Mouse (Mus musculus) limb, embryonic 14.5 days (tissue): ENCODE measurements at regions not wholly inside any gene's neighbourhood (a gene's known extent, or its start where the extent isn't known, plus 50 kb on each side); places are given as distances from the start of the nearest gene placed in this dataset.

Experiments
- ATAC-seq: fragments of 200-750 bp; cut with Nextera tagmentation; 2 replicates; pipeline ENCODE4 v1.8.0; 2017; ENCODE audit warnings: low read depth, moderate number of reproducible peaks, moderate TSS enrichment; ENCODE audit not compliant: low FRiP score
- DNase-seq: peaks from one replicate; pipeline ENCODE4 v3.0.0-alpha.2; 2015; ENCODE audit warnings: low spot score
- H3K27ac ChIP-seq: fragments of 300-500 bp; sonication (generic); replicated peaks from 2 replicates; pipeline ENCODE4 v1.5.1; 2014; ENCODE audit warnings: low read depth, mild to moderate bottlenecking, low read length, moderate library complexity, mixed read lengths
- H3K27me3 ChIP-seq: fragments of 300-500 bp; sonication (generic); 2 replicates; pipeline ENCODE4 v1.6.1; 2014; ENCODE audit warnings: low read length, mixed read lengths; ENCODE audit not compliant: control insufficient read depth, insufficient read depth
- H3K36me3 ChIP-seq: fragments of 300-500 bp; sonication (generic); 2 replicates; pipeline ENCODE4 v1.6.1; 2014; ENCODE audit warnings: mild to moderate bottlenecking, low read length, moderate library complexity, mixed read lengths; ENCODE audit not compliant: control insufficient read depth, insufficient read depth
- H3K4me1 ChIP-seq: fragments of 300-500 bp; sonication (generic); 2 replicates; pipeline ENCODE4 v1.6.1; 2014; ENCODE audit warnings: antibody characterized with exemption, low read length, mixed read lengths; ENCODE audit not compliant: control insufficient read depth, insufficient read depth
- H3K4me2 ChIP-seq: fragments of 300-500 bp; sonication (generic); replicated peaks from 2 replicates; pipeline ENCODE4 v1.6.1; 2014; ENCODE audit warnings: low read depth, mild to moderate bottlenecking, low read length, moderate library complexity; ENCODE audit not compliant: severe bottlenecking
- H3K4me3 ChIP-seq: fragments of 300-500 bp; sonication (generic); replicated peaks from 2 replicates; pipeline ENCODE4 v1.5.1; 2014; ENCODE audit warnings: low read length
- H3K9ac ChIP-seq: fragments of 300-500 bp; sonication (generic); 2 replicates; pipeline ENCODE4 v1.6.1; 2014; ENCODE audit warnings: mild to moderate bottlenecking, low read depth, low read length, moderate library complexity; ENCODE audit not compliant: severe bottlenecking
- H3K9me3 ChIP-seq: fragments of 300-500 bp; sonication (generic); 2 replicates; pipeline ENCODE4 v1.6.1; 2016; ENCODE audit warnings: low read length; ENCODE audit not compliant: control insufficient read depth
- POLR2A ChIP-seq: fragments of 200-500 bp; IDR thresholded peaks from 2 replicates; pipeline ENCODE4 v1.8.0; 2012; ENCODE audit warnings: inconsistent platforms, mild to moderate bottlenecking, moderate library complexity, borderline replicate concordance; ENCODE audit not compliant: insufficient read depth, insufficient read length; ENCODE audit errors: extremely low read depth
- WGBS: fragments of 180-500 bp; shearing (Covaris S2); extraction: QIAGEN DNeasy Blood & Tissue Kit; methylation state at CpG from one replicate; pipeline ENCODE4 v1.1.7; 2014; 5-methylcytosine and 5-hydroxymethylcytosine counted together

- H3K36me3 ChIP-seq, result no peaks in the 10 kb centered on the region
- H3K27me3 ChIP-seq, result no peaks in the 10 kb centered on the region
- no peak for TF ChIP-seq POLR2A
- 78% methylated on average over 3 of the region's 3 CpGs for WGBS
- H3K4me2 ChIP-seq, result no peak overlapping the region
- H3K9me3 ChIP-seq, result no peaks in the 10 kb centered on the region
- H3K4me3 ChIP-seq, result no peak overlapping the region
- no peaks in the 10 kb centered on the region for H3K4me1 ChIP-seq
- no peak for DNase-seq
- H3K27ac ChIP-seq, result no peak overlapping the region
- no peak for ATAC-seq
- no peak overlapping the region for H3K9ac ChIP-seq
These were observed 222.1 kb downstream of the Pla2g4a start for GRCm38 (mm10) chr1:149738959-149739358.

- Histone ChIP-seq H3K4me3 (no peak overlapping the region), H3K4me1 (no peaks in the 10 kb centered on the region), H3K27ac (no peak overlapping the region), H3K9me3 (no peaks in the 10 kb centered on the region), H3K9ac (no peak overlapping the region), H3K36me3 (no peaks in the 10 kb centered on the region), H3K4me2 (no peak overlapping the region), H3K27me3 (no peaks in the 10 kb centered on the region)
- ATAC-seq, result no peak
- TF ChIP-seq POLR2A, result no peak
- 90% methylated on average over 2 of the region's 2 CpGs for WGBS
- no peak for DNase-seq
These were observed 226.8 kb downstream of the Pla2g4a start for GRCm38 (mm10) chr1:149734241-149734640.

- no peaks in the 10 kb centered on the region for H3K27me3 ChIP-seq
- no peak for TF ChIP-seq POLR2A
- DNase-seq (peak; percentile 40), ATAC-seq (no peak)
- no peak overlapping the region for H3K4me3 ChIP-seq
- no peak overlapping the region for H3K4me2 ChIP-seq
- no peaks in the 10 kb centered on the region for H3K9me3 ChIP-seq
- no peak overlapping the region for H3K9ac ChIP-seq
- 70% methylated on average over 1 of the region's 1 CpGs for whole genome bisulfite sequencing
- no peaks in the 10 kb centered on the region for H3K4me1 ChIP-seq
- no peak overlapping the region for H3K27ac ChIP-seq
- H3K36me3 ChIP-seq, result no peaks in the 10 kb centered on the region
These were observed 245.9 kb downstream of the Pla2g4a start for GRCm38 (mm10) chr1:149715171-149715570.

- TF ChIP-seq POLR2A, result no peak
- Histone ChIP-seq H3K9me3 (no peaks in the 10 kb centered on the region), H3K27me3 (no peaks in the 10 kb centered on the region), H3K9ac (no peak overlapping the region), H3K4me3 (no peak overlapping the region), H3K4me1 (no peaks in the 10 kb centered on the region), H3K4me2 (no peak overlapping the region), H3K36me3 (no peaks in the 10 kb centered on the region), H3K27ac (no peak overlapping the region)
- ATAC-seq, result no peak
- DNase-seq, result no peak
- 96% methylated on average over 1 of the region's 1 CpGs for WGBS
These were observed 248.8 kb downstream of the Pla2g4a start for GRCm38 (mm10) chr1:149712330-149712729.

DNA sequence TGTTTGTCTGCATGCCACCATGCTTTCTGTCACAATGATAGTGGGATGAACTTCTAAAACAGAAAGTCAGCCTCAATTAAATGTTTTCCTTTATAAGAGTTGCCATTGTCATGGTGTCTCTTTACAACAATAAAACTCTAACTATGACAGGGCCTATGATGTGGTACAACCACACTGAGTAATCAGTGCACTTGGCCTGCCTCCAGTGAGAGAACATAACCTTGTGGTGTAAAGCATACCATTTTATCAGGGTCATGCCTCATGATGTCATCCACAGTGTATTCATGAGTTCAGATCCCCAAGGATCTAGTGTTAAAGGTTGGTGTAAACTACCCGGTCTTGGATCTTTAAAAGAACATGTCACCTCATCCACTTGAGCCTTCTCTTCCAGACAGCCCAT, 255.9 kb downstream of the Pla2g4a start:
- H3K4me3 ChIP-seq, result no peak overlapping the region
- TF ChIP-seq POLR2A, result no peak
- no peaks in the 10 kb centered on the region for H3K36me3 ChIP-seq
- H3K9ac ChIP-seq, result no peak overlapping the region
- no peaks in the 10 kb centered on the region for H3K27me3 ChIP-seq
- no peaks in the 10 kb centered on the region for H3K4me1 ChIP-seq
- no peaks in the 10 kb centered on the region for H3K9me3 ChIP-seq
- no peak overlapping the region for H3K27ac ChIP-seq
- WGBS, result 82% methylated on average over 1 of the region's 1 CpGs
- ATAC-seq (no peak), DNase-seq (no peak)
- no peak overlapping the region for H3K4me2 ChIP-seq

DNA sequence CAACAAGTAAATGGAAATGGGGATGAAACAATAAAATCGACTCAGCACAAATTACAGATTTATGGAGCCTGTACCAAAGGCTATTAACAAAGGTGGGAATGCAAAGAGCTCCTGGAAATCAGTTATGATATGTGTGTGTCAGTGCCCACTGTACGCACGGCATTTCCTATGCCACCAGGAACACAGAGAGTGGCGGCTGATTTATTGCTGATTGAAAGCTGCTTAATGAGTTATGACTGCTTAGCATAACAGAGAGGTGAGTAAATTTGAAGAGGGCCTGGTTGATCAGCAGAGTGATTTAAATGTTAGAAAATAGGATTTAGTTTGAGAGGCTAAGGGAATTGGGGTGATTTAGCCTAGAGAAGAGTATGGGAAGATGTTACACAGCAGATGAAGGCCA, 261.7 kb downstream of the Pla2g4a start:
- ATAC-seq, result no peak
- no peak overlapping the region for H3K4me2 ChIP-seq
- no peaks in the 10 kb centered on the region for H3K9me3 ChIP-seq
- H3K4me1 ChIP-seq, result no peaks in the 10 kb centered on the region
- no peak for DNase-seq
- no peak overlapping the region for H3K9ac ChIP-seq
- 71% methylated on average over 4 of the region's 4 CpGs for WGBS
- H3K4me3 ChIP-seq, result no peak overlapping the region
- H3K27me3 ChIP-seq, result no peaks in the 10 kb centered on the region
- H3K36me3 ChIP-seq, result no peaks in the 10 kb centered on the region
- H3K27ac ChIP-seq, result no peak overlapping the region
- no peak for TF ChIP-seq POLR2A
